Mouse (Mus musculus) lung, embryonic 15.5 days (tissue): ENCODE measurements at regions not wholly inside any gene's neighbourhood (a gene's known extent, or its start where the extent isn't known, plus 50 kb on each side); places are given as distances from the start of the nearest gene placed in this dataset.

Source experiments
- ATAC-seq: fragments of 200-750 bp; cut with Nextera tagmentation; 2 replicates; pipeline ENCODE4 v1.8.0; 2017; ENCODE audit warnings: moderate number of reproducible peaks, borderline replicate concordance; ENCODE audit not compliant: low FRiP score, low TSS enrichment; ENCODE audit errors: extremely low read depth
- H3K27ac ChIP-seq: fragments of 300-500 bp; sonication (generic); 2 replicates; pipeline ENCODE4 v1.5.1; 2015; ENCODE audit warnings: moderate library complexity, mild to moderate bottlenecking, inconsistent platforms
- H3K27me3 ChIP-seq: fragments of 300-500 bp; sonication (generic); 2 replicates; pipeline ENCODE4 v1.6.1; 2015; ENCODE audit warnings: inconsistent platforms
- H3K36me3 ChIP-seq: fragments of 300-500 bp; sonication (generic); 2 replicates; pipeline ENCODE4 v1.6.1; 2015; ENCODE audit warnings: inconsistent platforms
- H3K4me1 ChIP-seq: fragments of 300-500 bp; sonication (generic); 2 replicates; pipeline ENCODE4 v1.6.1; 2015; ENCODE audit warnings: inconsistent platforms
- H3K4me2 ChIP-seq: fragments of 300-500 bp; sonication (generic); 2 replicates; pipeline ENCODE4 v1.6.1; 2015; ENCODE audit warnings: inconsistent platforms, mild to moderate bottlenecking, moderate library complexity
- H3K4me3 ChIP-seq: fragments of 300-500 bp; sonication (generic); 2 replicates; pipeline ENCODE4 v1.5.1; 2015; ENCODE audit warnings: mild to moderate bottlenecking, inconsistent platforms
- H3K9ac ChIP-seq: fragments of 300-500 bp; sonication (generic); 2 replicates; pipeline ENCODE4 v1.6.1; 2015; ENCODE audit warnings: inconsistent platforms
- H3K9me3 ChIP-seq: fragments of 300-500 bp; sonication (generic); 2 replicates; pipeline ENCODE4 v1.6.1; 2016; ENCODE audit warnings: inconsistent platforms
- WGBS: fragments of 180-500 bp; shearing (Covaris S2); methylation state at CpG from one replicate; pipeline ENCODE4 v1.1.7; 2015; 5-methylcytosine and 5-hydroxymethylcytosine counted together

DNA sequence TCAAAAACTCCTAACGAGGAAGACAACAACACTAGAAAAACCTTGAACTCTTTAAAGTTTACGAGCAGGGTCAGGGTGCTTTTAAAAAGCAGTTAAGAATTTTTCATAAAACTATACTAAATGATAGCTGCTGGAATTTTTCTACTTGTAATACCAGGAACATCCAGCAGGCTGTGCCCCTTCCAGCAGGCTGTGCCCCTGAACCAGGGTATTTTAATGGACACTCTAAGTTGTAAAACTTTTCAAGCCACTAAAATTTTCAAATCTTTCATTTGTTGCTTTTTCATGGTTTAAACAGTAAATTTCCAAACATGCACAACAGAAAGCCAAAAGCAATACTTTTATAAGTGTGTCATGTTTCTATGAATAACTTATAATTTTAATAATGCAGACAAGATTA lies 68.2 kb upstream of the Gls start:
- no peak overlapping the region for H3K4me3 ChIP-seq
- H3K9ac ChIP-seq = no peak overlapping the region
- no peaks in the 10 kb centered on the region for H3K36me3 ChIP-seq
- no peak for ATAC-seq
- WGBS = 57% methylated on average over 2 of the region's 2 CpGs
- no peaks in the 10 kb centered on the region for H3K27me3 ChIP-seq
- H3K9me3 ChIP-seq = no peaks in the 10 kb centered on the region
- H3K27ac ChIP-seq = no peak overlapping the region
- no peak overlapping the region for H3K4me2 ChIP-seq
- no peaks in the 10 kb centered on the region for H3K4me1 ChIP-seq

DNA sequence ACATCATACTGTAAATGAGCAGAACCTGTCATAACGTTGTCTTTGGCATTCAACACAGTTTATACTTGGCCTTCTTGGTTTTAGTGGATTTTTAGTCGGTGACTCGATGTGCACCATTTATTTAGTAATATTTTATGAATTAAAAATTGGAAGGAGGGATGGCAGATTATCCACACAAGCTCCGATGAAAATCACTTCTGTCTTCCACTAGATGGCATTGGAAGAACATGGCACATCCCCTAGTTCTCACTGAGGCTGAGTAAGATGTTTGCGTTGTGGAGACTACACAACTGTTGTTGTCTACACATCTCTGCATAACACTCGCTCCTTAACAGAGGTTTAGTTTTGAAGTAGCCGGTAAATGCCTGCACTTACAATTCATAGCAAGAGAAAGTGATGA lies 66.5 kb upstream of the Gls start:
- WGBS = 60% methylated on average over 7 of the region's 7 CpGs
- ATAC-seq = no peak
- no peaks in the 10 kb centered on the region for H3K4me1 ChIP-seq

DNA sequence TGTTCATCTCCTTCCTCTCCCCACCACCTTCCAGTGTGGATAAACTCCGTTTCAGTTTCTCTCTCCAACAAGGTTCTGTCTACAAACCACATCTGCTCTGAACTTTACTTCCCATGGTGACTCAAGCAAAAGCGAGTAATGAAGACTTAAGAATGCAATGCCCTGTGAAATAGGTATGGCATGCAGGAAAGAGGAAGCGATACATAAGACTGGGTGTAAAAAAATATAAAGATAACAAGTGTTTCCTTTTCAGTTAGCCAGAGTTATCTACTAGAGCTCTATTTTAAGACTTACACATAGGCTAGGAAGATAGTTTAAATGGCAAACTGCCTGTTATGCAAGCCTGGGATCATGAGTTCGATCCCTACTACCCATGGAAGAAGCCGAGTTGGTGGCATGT lies 65.3 kb upstream of the Gls start:
- Histone ChIP-seq H3K36me3 (no peaks in the 10 kb centered on the region), H3K4me2 (no peak overlapping the region), H3K27ac (no peak overlapping the region), H3K4me3 (no peak overlapping the region), H3K27me3 (no peaks in the 10 kb centered on the region), H3K9me3 (no peaks in the 10 kb centered on the region), H3K4me1 (no peaks in the 10 kb centered on the region), H3K9ac (no peak overlapping the region)
- no peak for ATAC-seq
- 67% methylated on average over 5 of the region's 5 CpGs for WGBS

More for the DNA sequence above, 66.5 kb upstream of the Gls start:
- Histone ChIP-seq H3K4me2 (no peak overlapping the region), H3K4me3 (no peak overlapping the region), H3K27ac (no peak overlapping the region), H3K9ac (no peak overlapping the region), H3K9me3 (no peaks in the 10 kb centered on the region), H3K27me3 (no peaks in the 10 kb centered on the region), H3K36me3 (no peaks in the 10 kb centered on the region)

DNA sequence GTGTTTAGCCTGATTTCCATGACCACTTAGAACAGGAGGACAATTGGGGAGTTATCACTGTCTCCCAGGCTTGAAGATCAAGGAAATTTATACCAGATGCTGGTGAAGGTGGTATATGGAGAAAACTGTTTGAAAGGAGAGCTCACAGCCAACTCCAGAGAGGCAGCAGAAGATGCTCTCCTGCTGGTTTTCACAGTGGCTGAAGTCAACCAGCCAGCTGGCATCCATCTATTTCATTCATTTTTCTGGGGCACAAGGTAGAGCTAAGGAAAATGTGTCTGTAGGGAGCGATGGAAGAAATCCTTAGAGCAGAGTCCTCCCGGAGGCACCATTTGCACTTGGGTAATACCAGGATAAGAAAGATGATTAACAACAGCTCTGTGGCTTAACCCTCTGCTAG lies 63.1 kb upstream of the Gls start:
- Histone ChIP-seq H3K9ac (no peak overlapping the region), H3K4me3 (no peak overlapping the region), H3K9me3 (no peaks in the 10 kb centered on the region), H3K4me2 (no peak overlapping the region), H3K27ac (no peak overlapping the region), H3K36me3 (no peaks in the 10 kb centered on the region), H3K4me1 (no peaks in the 10 kb centered on the region), H3K27me3 (no peaks in the 10 kb centered on the region)
- ATAC-seq = no peak
- 43% methylated on average over 2 of the region's 2 CpGs for WGBS

DNA sequence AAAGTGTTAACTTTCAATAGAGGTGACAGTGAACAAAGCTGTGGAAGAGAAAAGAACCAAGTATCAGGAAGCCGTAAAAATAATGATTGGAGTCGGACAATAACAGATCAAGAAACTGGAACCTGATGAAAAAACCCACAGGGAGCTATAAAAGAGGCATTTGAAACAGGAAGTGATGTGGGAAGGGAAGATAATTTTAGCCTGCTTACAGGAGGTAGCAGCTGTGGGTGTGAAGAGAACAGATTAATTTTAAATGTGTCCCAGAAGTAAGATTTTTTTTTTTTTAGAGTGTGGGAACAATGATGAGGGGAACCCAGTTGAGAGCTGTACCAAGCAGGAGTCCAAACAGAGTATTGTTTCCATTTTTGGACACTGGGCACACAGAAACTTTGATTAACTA lies 61.5 kb upstream of the Gls start:
- H3K27me3 ChIP-seq = no peaks in the 10 kb centered on the region

DNA sequence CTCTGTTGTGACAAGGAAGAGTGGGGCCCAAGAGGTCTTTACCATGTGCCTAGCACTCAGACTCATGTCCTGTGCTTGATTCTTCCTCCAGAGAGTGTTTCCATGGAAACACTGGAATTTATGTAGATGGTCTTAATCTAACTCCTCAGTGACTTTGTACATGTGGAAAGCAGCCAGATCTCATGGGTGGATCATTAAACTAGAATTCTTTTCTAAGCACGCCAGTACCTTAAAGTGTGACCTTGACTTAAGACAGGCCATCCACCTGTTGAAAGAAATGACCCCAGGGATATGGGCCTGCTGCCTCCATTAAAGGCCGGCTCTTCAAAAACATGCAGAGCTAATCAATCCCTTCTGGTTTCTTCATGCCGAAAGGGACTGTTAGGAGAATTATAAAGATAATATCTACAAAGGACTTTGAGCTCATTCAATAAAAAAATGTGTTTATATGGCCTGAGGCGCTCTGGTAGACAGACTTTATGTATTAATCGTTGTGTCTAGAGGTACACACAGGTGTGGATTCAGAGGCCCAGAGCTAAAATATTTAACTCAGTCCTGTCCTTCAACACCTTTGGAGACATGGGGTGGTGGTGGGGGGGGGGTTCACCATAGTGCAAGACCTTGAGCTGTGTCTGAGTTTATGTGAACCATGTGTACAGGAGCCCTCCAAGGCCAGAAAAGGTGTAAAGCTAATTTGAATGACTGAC lies 60.5 kb upstream of the Gls start:
- no peak overlapping the region for H3K4me2 ChIP-seq
- H3K9me3 ChIP-seq = no peaks in the 10 kb centered on the region
- no peaks in the 10 kb centered on the region for H3K36me3 ChIP-seq
- no peaks in the 10 kb centered on the region for H3K27me3 ChIP-seq
- H3K9ac ChIP-seq = no peak overlapping the region
- 67% methylated on average over 5 of the region's 5 CpGs for WGBS
- H3K4me3 ChIP-seq = no peak overlapping the region
- no peak for ATAC-seq
- no peaks in the 10 kb centered on the region for H3K4me1 ChIP-seq
- no peak overlapping the region for H3K27ac ChIP-seq

More for the DNA sequence above, 61.5 kb upstream of the Gls start:
- ATAC-seq = no peak
- no peak overlapping the region for H3K9ac ChIP-seq
- H3K36me3 ChIP-seq = no peaks in the 10 kb centered on the region
- H3K27ac ChIP-seq = no peak overlapping the region
- H3K4me1 ChIP-seq = no peaks in the 10 kb centered on the region
- no peaks in the 10 kb centered on the region for H3K9me3 ChIP-seq
- WGBS = 81% methylated on average over 2 of the region's 2 CpGs
- H3K4me2 ChIP-seq = no peak overlapping the region
- no peak overlapping the region for H3K4me3 ChIP-seq
